Mouse (Mus musculus): ENCODE data around the gene Ext2.

- no peak for TF ChIP-seq CTCF (IDR thresholded peaks at IDR 0.05; ENCODE audit: insufficient read depth, low read depth, low read length)
- TF ChIP-seq POLR2A (IDR thresholded peaks at IDR 0.05; ENCODE audit: insufficient read depth, low read depth, low read length): no peak
Observed at GRCm38 (mm10) chr2:93770895-93771294, 51.5 kb downstream of the Ext2 start.

Measured in olfactory bulb, adult 2 months (tissue).